Mouse (Mus musculus): ENCODE results near the gene Aatk.

Gene Aatk

DNA sequence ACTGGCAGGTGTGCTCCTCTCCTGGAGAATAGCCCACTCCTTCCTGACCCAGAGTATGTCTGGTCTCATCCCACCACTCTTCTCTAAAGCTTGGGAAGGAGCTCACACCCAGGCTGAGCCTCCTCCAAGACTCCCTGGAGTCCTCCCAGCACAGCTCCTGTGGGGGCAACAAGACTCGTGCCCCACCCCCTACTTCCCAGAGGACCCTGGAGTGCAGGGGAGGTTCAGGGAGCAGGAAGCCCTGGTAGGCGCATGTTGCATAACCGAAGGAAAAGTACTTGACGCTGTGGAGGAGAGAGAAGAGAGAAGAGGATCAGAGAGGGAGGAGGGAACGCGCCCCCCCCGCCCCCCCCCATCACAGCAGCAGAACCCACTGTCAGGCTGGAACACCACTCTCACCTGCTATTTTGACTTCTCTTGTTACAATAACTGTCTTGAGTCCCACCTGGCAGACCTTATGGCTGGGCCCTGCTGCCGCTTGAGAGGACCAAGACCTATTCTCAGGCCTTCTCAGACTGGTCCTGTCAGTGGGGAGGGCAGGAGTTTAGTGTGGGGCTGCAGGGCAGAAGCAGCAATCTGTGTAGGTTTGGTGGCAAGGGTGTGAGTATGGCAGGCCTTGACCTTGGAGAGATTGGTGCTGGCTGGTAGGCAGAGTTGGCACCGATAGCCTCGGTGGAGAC is 56.2 kb downstream of the Aatk start:
- no peak for DNase-seq (ENCODE audit: low read depth, low spot score)

DNA sequence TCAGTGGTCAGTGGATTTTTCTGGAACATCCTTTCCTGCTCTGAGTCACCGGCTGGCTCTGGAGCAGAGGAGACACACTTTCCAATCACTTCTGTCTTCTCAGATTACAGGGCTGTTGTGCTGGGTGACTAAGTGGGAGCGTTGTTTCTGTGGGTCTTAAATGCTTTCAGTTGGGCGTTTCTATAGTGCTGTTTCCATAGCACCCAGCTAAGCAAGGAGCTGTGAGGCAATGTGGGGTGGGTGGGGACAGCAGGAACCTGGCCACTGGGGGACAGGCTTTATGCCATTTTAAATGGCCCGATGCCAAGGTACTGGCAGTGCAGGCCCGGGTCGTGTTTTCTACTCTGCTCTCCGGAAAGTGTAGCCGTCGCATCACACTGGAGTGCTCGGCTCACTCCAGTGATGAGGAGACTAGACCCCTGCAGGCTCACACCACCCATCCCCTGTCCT is 57.8 kb downstream of the Aatk start:
- DNase-seq (ENCODE audit: low read depth, low spot score), result peak; percentile 50

DNA sequence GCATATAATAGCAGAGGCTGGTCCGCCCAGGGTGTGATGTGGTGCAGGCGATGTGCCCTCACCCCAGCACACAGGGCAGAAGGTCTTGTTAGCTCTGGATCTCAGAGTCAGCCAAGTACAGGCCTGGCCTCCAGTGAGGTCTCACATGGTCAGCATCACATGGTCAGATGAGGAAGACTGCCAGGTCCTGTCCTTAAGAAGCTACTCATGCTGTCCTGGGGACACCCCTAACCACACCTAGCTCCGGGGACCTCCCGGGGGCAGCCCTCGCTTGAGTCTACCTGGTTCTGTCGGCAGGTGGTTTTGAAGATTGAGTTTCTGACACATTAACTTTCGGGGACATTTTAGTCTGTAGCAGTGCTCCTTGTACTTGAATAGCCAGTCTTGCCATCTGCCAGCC is 58.6 kb downstream of the Aatk start:
- DNase-seq (ENCODE audit: low read depth, low spot score), result no peak

DNA sequence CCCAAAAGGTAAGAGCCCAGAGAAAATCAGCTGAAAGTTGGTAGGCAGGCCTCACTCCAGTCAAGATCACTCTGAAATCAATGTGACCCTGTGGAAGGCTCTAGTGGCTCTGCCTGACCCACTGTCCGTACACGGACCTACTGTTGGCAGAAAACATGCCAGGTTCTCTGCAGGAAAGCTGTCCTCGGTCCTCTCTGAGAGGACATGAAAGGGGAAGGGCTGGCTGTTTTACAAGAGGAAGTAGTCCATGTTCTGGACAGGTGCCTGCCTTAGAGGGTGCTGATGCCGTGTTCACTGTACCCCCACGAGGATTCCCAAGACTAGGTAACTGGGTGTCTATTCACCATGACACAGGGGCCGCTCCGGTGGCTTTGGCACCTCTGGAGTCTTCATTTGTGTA is 59.1 kb downstream of the Aatk start:
- no peak for DNase-seq (ENCODE audit: low read depth, low spot score)

DNA sequence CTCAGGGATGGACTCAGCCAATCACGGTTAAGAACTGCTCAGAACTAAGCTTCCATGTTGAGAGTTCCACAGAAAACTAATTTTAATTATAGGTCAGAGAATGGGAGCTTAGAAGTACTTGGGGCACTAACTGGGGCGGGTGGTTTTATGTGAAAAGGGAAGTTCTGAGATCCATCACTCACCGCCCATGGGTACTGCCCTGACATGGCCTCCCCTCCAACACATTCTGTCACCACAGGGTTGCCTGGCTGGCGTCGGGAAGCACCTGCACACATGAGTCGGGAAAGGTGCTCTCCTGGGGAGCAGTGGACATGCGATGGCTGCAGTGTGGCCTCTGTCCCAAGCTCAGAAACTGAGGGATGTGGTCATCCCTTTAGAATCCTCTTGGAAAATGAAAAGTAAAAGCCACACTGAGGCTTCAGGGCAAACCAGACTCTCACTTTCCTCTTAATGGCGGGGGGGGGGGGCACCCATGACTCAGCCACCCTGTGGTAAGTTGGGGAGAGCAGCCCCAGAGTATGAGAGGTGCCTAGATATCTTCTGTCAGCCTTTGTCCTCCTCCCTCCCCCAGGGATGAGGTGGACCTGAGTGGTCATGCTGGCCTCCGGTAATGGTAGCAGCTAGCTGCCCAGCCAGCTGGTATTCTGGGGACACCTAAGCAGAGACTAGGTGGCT is 60.1 kb downstream of the Aatk start:
- no peak for DNase-seq (ENCODE audit: low read depth, low spot score)

DNA sequence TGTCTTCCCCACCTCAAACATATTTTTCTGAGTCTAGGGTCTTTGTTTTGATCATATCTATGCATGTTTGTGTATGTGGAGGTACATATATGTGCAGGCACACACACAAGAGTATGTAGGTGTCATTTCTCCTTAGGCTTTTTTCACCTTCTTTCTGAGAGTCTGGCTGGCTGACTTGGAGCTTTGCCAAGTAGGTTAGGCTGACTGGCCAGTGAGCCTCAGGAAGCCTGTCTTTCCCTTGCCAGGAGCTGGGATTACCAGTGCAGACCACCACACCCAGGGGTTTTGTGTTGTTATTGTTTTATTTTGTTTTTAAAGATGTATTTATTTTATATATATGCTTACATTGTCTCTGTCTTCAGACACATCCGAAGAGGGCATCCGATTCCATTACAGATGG is 63.8 kb downstream of the Aatk start:
- no peak for DNase-seq (ENCODE audit: low read depth, low spot score)

DNA sequence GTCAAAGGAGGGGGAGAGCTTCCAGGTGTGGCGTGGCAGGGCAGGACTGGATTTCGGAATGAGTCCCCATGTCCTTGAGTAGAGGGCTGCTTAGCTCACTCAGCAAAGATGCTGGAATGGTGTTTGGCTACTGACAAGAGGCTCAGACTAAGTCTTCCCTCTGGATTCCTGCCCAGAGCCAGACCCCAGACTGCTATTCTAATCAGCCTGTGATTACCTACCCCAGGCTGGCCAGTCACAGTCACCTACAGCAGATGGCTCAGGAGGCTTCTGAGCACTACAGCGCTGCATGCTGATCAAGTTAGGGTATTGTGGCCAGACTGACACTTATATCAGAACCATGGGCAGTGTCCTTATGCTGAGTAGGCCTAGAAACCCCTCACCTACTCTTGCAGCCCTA is 64.7 kb downstream of the Aatk start:
- DNase-seq (ENCODE audit: low read depth, low spot score), result no peak

DNA sequence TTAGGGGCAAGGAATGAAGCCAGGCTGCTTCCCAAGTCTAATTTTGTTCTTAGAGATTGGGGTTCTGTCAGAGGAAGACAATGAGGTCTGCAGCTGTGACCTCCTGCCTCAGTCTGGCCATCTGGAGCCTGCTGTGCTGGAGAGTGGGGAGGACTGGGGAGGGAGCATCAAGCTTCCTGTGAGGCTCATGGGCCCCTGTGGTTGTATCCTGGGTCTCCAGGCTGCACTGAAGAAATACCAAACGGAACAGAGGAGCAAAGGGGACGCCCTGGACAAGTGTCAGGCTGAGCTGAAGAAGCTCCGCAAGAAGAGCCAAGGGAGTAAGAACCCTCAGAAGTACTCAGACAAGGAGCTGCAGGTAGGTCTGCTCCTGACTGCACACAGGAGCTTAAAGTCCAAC is 65.2 kb downstream of the Aatk start:
- DNase-seq (ENCODE audit: low read depth, low spot score), result no peak

DNA sequence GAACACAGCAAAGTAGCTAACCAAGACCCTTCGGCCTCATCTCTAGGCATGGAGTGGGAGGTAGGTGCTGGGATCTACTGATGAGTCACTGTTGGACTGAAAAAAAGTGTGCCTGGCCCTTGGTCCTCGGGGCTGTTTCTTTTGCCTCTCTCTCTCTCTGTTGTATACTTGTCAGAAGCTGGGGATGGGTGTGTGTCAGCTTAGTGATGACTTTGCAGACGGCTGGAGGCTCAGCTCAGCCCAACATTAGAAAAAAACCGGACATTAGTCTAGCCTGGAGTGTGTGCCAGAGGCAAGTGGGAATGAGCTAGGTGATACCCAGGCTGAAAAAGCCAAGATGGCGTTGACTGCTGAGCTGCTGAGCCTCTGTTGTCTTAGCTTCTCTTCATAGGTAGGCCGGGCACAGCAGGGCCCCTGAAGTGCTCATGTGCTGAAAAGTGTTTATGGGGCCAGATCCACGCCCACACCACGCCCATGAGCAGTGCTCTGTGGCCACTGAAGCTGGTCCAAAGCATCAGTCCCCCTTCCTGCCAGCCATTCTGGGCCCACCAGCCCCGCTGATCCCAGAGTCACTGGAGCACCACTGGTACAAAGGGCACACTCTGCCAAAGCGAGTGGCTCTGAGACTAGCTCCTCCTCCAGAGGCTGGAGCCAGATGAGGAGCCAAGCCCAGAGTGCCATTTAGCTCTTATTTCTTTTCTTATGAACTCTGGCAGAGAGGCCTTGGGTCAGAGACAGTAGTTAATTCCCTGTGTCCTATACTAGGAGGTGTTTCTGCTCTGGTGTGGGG is 67.2 kb downstream of the Aatk start:
- peak; percentile 46 for DNase-seq (ENCODE audit: low read depth, low spot score)

DNA sequence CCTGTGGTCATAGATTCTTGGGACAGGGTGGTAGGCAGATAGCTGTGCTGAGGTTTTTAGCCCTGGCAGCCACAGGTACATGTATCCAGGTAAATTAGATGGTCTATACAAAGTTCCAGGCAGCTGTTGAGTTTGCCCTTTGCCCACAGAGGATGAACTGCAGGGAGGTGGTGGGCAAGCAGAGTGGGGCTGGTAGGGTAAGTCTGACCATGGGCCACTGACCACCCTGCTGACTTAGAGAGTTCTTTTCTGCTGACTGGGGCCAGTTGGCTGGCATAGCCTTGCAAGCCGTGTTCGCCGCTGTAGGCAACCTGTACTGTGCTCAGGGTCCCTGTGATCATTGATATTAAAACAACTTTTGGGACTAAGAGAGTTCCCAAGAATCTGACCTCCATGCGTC is 68.3 kb downstream of the Aatk start:
- no peak for DNase-seq (ENCODE audit: low read depth, low spot score)

DNA sequence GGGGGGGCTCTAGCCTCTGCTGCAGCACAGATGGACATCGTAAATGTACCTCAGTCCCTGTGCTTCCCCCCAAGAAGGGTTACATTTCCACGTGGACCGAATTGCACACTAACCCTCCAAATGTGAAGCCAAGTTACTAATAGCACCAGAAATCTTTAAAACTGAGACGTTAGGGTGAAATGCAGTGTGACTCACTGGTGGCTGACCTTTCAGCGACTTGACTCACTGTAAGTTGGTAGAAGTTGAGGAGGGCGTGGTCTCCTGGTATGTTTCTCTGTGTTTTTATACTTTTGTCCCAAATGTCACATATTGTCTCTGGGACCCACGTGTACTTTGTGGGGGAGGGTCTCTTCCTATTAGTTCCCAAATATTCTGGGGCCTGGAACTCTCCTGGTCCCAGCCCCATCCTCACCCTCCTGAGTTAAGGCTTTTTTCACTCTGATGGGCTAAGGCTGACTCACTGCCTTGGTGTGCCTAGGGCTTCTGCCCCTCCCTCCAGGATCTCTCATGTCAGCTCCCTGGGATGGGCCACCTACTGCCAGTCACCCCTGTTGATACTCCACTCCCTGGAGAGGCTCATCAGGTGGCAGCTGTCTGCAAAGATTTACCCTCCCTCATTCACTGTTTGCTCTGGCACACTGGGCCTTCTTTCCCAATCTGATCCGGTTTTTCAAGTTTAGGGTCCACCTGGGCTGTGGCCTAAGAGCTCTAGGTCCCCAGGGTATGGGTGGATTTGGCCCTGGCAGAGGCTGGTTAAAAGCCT is 71.0 kb downstream of the Aatk start:
- no peak for DNase-seq (ENCODE audit: low read depth, low spot score)

DNA sequence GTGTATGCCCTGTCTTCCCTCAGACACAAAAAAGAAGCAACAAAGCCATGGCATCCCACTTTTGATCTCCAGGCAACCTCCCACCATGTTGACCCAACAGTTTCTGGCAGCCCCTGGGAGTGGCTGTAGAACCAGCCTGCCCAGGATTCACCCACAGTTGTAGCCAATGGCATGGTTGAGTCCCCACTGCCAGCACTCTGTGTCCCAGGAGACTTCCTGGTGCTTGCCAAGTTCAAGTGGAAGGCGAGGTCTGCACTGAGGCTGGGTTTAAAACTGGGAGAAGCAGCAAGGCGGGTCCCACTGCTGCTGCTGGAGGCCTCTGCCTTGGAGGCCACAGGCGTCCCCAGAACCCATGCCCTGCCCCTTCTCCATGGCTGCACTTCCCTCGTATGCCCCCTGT is 73.2 kb downstream of the Aatk start:
- no peak for DNase-seq (ENCODE audit: low read depth, low spot score)

DNA sequence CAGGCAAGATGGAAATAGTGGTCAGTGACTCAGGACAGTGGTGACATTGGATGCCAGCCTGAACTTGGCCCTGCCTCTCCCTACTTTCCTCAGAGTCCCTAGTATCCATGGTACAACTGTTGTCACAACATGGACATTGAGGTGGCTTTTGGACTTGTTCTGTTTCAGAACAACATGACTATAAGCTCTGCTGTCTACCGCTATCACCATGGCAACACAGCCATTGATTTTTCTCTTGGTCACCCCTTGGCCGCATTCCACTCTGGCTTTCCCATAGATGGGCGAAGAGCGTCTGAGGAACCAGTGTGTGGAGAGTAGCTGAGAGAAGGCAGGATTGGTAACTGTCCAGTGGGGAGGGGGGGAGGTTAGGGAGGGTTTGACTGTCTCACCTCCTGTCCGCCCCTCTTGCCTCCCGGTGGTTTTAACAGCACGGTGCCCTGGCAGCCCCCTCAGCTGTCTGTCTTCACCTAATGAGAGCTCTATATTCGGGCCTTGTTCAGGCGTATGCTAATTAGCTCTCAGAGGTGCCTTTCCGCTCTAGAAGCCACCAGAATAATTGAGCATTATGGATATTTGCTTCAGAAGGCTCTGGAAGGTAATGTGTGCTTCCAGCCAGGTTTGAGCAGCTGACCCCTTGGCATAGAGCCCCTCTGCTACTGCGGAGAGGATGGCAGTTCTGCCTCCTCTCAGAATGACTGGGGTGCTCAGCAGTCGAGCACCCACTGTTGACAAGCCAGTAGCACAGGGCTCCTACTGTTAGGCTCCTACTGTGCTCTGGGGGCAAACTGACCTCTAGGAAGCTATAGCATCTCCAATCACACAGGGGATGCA is 76.7 kb downstream of the Aatk start:
- DNase-seq (ENCODE audit: low read depth, low spot score), result peak; percentile 15

DNA sequence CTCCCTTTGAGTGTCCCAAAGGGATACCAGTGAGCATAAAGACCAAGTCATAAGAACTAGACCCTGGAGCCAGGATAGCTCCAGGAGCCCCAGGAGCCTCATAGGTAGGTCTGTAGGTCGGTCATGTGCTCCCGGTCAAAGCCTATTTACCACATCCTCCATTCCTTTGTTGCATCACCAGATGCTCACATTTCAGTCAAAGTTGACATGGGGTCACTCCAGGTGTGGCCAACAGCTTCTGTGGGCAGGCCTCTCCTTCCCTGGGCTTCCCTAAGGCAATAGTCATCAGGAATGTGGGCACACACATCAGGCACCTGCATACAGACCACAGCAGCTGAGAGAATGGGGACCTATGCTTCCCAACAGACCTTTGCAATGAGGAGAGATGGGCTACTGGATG is 79.1 kb downstream of the Aatk start:
- DNase-seq (ENCODE audit: low read depth, low spot score), result no peak

DNA sequence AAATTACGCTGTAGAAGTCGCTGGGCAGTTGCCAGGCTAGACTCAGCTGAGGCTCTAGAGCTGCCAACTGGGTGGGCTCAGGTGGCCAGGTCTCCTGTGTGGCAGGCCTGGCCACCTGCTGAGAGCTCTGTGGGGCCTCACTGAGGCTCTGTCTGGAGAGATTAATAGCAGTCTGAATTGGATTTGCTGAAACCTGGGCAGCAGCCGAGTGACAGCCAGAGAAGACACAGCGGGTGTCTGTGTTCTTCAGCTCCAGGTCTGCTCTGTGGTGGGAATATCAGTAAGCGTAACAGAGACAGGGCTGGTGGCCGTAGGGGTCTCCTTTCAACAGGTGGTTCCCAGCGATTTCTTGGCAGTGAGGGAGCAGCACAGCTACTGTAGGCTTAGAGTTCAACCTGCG is 79.6 kb downstream of the Aatk start:
- no peak for DNase-seq (ENCODE audit: low read depth, low spot score)

DNA sequence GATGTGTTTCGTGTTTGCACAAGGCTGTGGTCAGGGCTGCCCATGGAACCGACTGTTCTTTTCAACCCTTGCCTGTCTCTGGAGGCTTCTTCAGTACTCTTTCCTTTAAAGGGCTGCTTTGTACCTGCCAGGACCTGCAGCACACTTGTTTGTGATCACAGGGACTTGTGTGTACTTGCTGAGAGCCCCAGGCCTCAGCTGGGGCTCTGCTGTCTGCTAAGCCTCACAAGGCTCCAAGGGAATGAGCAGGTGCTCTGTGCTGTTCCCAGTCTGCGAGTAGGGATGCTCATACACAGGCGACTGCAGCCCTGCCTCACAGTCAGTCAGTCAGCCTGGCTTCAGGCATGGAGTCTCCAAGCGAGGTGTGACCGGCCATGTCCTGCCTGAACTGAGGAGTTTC is 80.7 kb downstream of the Aatk start:
- DNase-seq (ENCODE audit: low read depth, low spot score), result no peak

DNA sequence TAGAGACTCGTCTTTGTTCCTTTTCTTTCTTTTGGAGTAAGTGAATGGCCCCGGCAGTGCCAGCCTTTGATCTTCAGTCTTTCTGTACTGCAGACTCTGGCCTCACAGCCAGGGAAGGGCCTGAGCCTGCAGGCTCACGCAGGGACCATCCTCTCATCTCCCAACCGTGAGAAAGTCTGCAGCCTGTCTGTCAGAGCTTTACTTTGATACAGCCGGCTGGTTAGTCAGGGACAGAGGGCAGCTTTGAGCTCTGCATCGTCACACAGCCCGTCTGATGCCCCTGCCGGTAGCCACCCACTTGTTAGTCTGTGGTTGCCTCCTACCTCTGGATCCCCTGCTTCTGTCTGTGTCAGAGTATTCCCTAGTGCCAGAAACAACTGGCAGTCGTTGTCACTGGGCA is 81.9 kb downstream of the Aatk start:
- DNase-seq (ENCODE audit: low read depth, low spot score), result no peak

DNA sequence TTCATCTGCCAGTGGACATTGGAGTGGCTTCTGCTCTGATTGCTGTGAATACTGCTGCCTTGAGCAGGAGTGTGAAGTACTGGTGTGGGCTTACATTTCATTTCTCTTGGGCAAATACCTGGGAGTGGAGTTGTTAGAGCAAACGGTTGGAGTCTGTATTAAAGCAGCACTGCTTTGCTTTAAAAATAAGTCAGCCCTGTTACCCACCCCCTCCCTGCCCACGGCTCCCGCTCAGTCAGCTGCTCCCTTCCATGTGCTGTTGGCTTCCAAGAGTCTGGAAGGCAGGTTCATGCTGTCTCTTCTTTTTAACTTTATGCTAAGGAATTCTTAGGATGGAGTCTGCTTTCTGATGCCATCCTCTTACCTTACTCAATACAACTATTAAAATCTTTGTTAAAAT is 85.5 kb downstream of the Aatk start:
- DNase-seq (ENCODE audit: low read depth, low spot score), result no peak

DNA sequence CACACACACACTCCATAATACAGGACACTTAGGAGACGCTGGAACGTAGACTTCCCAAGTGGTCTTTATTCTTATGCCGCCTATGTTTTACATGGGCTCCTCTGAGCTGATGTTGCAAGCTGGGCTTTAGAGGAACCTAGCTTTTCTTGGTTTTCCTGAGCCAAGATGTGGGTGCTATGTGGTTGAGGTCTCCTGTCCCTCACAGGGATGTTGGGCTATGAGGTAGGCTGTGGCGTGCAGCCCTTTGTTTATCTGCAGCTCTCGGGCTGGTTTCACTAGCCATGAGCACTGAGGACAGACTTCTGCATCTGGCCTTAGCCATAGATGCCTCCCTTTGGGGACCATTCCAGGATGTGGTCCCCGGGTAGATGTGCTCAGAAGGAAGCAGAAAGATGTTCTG is 86.3 kb downstream of the Aatk start:
- DNase-seq (ENCODE audit: low read depth, low spot score), result no peak

DNA sequence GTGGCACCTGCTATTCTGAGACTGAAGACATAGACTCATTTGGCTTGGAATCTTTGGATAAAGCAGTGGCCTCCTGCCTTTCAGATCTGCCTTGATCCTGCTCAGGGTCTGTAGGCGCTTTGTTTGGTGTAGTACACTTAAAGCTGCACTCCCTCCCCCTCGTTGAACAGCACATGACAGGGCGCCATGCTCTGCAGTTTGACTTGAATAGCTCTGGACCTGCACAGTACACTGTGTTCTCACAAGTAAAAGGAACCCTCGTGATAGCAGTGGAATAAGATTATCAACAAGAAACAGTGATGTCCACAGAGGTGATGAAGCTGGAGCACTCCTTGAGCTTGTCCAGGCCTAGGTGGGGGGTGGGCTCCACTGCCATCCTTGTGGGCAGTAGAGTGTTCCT is 87.3 kb downstream of the Aatk start:
- DNase-seq (ENCODE audit: low read depth, low spot score), result no peak

DNA sequence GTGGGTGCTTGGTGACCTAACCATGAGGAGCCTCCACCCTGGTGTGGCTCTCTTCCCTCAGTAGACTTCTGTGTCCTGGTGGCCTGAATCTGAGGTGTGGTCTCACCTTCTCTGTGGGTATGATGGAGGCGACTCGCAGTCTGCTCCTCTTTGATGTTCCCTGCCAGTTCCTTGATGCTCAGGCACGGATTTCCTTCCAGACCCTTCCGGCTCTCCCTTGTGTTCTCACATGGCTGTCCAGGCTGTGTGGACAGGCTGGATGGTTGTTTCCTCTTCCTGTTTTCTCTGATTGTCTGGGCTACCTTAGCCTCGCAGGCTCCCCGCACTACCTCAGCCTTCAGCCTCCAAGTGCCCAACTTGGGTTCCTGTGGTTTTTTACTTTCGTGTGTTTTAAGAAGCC is 88.1 kb downstream of the Aatk start:
- no peak for DNase-seq (ENCODE audit: low read depth, low spot score)
